Comparison of ENCODE assay signal across 8 mouse cellular contexts in the genomic region with DNA sequence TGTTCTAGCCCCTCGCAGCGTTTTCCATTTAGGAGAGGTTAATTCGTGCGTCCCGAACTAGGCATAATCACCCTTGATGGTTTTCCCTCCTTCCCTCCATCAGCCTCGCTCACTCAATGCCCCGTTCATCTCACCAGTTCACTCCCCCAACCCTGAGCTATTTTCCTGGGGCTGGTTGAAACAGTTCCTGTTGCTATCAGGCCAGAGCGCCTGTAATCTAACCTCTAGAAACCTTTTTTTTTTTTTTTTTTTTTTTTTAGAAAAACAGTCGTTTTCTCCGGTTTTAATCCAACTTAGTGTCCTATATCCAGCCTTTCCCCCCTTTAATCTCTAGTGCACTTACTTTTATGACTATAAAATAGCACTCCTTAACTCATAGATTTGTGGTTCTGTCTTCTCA. TPM values are rescaled to one million over a fixed set of nuclear protein-coding genes. Genes with fewer than 3 reads are reported as not detected.
DNase-seq lines count a peak whose midpoint lies in the region; ATAC-seq and TF ChIP-seq lines count a peak whose summit lies in the region.

No protein-coding gene starts in this region.

- peak overlapping the region; percentile 97 for H3K27ac ChIP-seq in layer of hippocampus, adult 2 months
- H3K27ac ChIP-seq in brown adipose tissue, adult 24 weeks (replicated peaks; ENCODE audit: low read depth, low read length): no peak overlapping the region
- H3K27ac ChIP-seq in hindbrain, embryonic 16.5 days (ENCODE audit: low read depth, low read length): peak overlapping the region; percentile 34; the same call in 1 of the 2 replicates
- no peak overlapping the region; the same call in 1 of the 2 replicates for H3K27ac ChIP-seq in midbrain, embryonic 16.5 days (ENCODE audit: low read length)

- no peaks in the 10 kb centered on the region for H3K9me3 ChIP-seq in hindbrain, embryonic 16.5 days (ENCODE audit: control insufficient read depth, low read length)
- no peaks in the 10 kb centered on the region for H3K9me3 ChIP-seq in midbrain, embryonic 16.5 days (replicated peaks; ENCODE audit: control insufficient read depth, low read length, poor library complexity, severe bottlenecking)

- H3K4me3 ChIP-seq in layer of hippocampus, adult 2 months: peak overlapping the region; percentile 99
- H3K4me3 ChIP-seq in brown adipose tissue, adult 24 weeks (ENCODE audit: insufficient read depth, low read depth, low read length): peak overlapping the region; percentile 71
- H3K4me3 ChIP-seq in hindbrain, embryonic 16.5 days (ENCODE audit: low read length): peak overlapping the region; percentile 77
- peak overlapping the region; percentile 80 for H3K4me3 ChIP-seq in midbrain, embryonic 16.5 days (ENCODE audit: low read depth, low read length)

- DNase-seq in layer of hippocampus, adult 2 months (ENCODE audit: low spot score in 2 of 2): no peak
- DNase-seq in layer of hippocampus, postnatal 10 days (ENCODE audit: low spot score in 2 of 2): no peak
- DNase-seq in layer of hippocampus, adult 11-12 months (ENCODE audit: low spot score): no peak
- DNase-seq in spleen, postnatal 36 days (ENCODE audit: low spot score in 2 of 2): no peak
- no peak for DNase-seq in Muller cell, postnatal 12 days (ENCODE audit: inconsistent ontology term)

- TF ChIP-seq CTCF in layer of hippocampus, adult 2 months (conservative IDR thresholded peaks at IDR 0.05): no peak

- peak overlapping the region; percentile 79 for H3K4me2 ChIP-seq in hindbrain, embryonic 16.5 days (ENCODE audit: low read length)
- peak overlapping the region; percentile 85 for H3K4me2 ChIP-seq in midbrain, embryonic 16.5 days (ENCODE audit: low read length)

- H3K27me3 ChIP-seq in hindbrain, embryonic 16.5 days (replicated peaks; ENCODE audit: control insufficient read depth, insufficient read depth, low read length): no peaks in the 10 kb centered on the region
- H3K27me3 ChIP-seq in midbrain, embryonic 16.5 days (ENCODE audit: control insufficient read depth, insufficient read depth, low read depth, low read length): no peaks in the 10 kb centered on the region

- no peaks in the 10 kb centered on the region for H3K36me3 ChIP-seq in hindbrain, embryonic 16.5 days (ENCODE audit: control insufficient read depth, insufficient read depth, low read length)
- H3K36me3 ChIP-seq in midbrain, embryonic 16.5 days (ENCODE audit: control insufficient read depth, insufficient read depth, low read length): no peaks in the 10 kb centered on the region

- H3K9ac ChIP-seq in hindbrain, embryonic 16.5 days (ENCODE audit: low read depth, low read length): peak overlapping the region; percentile 84
- H3K9ac ChIP-seq in midbrain, embryonic 16.5 days (ENCODE audit: low read depth, low read length): peak overlapping the region; percentile 93

- no peaks in the 10 kb centered on the region for H3K4me1 ChIP-seq in brown adipose tissue, adult 24 weeks (ENCODE audit: control insufficient read depth, insufficient read depth, insufficient read length, low read length)
- H3K4me1 ChIP-seq in hindbrain, embryonic 16.5 days (ENCODE audit: control insufficient read depth, insufficient read depth, low read depth, low read length): peaks cover 9% of the 10 kb centered on the region
- peaks cover 10% of the 10 kb centered on the region for H3K4me1 ChIP-seq in midbrain, embryonic 16.5 days (ENCODE audit: control insufficient read depth, insufficient read depth, low read length)

- WGBS in hindbrain, embryonic 16.5 days: 2% methylated on average over 10 of the region's 10 CpGs
- WGBS in midbrain, embryonic 16.5 days: 2% methylated on average over 10 of the region's 10 CpGs

- ATAC-seq in hindbrain, embryonic 16.5 days: no peak
- ATAC-seq in midbrain, embryonic 16.5 days: 0 out of 2 replicates have a peak, but pooled peaks have one; percentile 0

RNA-seq across cellular contexts. Expression of a gene that starts 0.8 kb away (rescaled TPM):
- total RNA-seq in layer of hippocampus, adult 2 months (2021): 10 to 100 TPM; 39.6 to 40.9 TPM
- total RNA-seq in layer of hippocampus, postnatal 10 days (2021): 10 to 100 TPM; 11.6 to 12.4 TPM
- polyA plus RNA-seq in brown adipose tissue, adult 24 weeks (2012; ENCODE audit: insufficient read depth, insufficient read length, missing spikeins): 10.1 and 12.0 TPM in 2 replicates
- 3.0 and 3.9 TPM in 2 replicates for polyA plus RNA-seq in hindbrain, embryonic 16.5 days (2015; fragmentation: Nextera tagmentation; extraction: Ambion mirVana)
- 4.3 and 4.8 TPM in 2 replicates for polyA plus RNA-seq in midbrain, embryonic 16.5 days (2015; fragmentation: Nextera tagmentation; extraction: Ambion mirVana)

RNA-seq across cellular contexts. Expression of a gene that starts 38.4 kb away (rescaled TPM):
- 1 to 10 TPM; 8.6 to 8.9 TPM for total RNA-seq in layer of hippocampus, adult 2 months (2021)
- total RNA-seq in layer of hippocampus, postnatal 10 days (2021): 1 to 10 TPM; 7.3 to 7.6 TPM
- polyA plus RNA-seq in brown adipose tissue, adult 24 weeks (2012; ENCODE audit: insufficient read depth, insufficient read length, missing spikeins): 13.4 and 16.6 TPM in 2 replicates
- polyA plus RNA-seq in hindbrain, embryonic 16.5 days (2015; fragmentation: Nextera tagmentation; extraction: Ambion mirVana): 4.7 and 5.1 TPM in 2 replicates
- 4.7 and 5.5 TPM in 2 replicates for polyA plus RNA-seq in midbrain, embryonic 16.5 days (2015; fragmentation: Nextera tagmentation; extraction: Ambion mirVana)

Comparison
In these comparisons a context has a peak if more than half of its experiments do, and no peak if none do; other contexts are left out.
1. H3K27ac ChIP-seq: peak in layer of hippocampus, adult 2 months (single experiment) and hindbrain, embryonic 16.5 days (single experiment); none in brown adipose tissue, adult 24 weeks (single experiment) and midbrain, embryonic 16.5 days (single experiment).
2. Peak in every context shown above with its lines, with median percentiles within 50 percentile points of each other: H3K4me3 ChIP-seq.